9 mouse cellular contexts compared by ENCODE assay signal in the genomic region with DNA sequence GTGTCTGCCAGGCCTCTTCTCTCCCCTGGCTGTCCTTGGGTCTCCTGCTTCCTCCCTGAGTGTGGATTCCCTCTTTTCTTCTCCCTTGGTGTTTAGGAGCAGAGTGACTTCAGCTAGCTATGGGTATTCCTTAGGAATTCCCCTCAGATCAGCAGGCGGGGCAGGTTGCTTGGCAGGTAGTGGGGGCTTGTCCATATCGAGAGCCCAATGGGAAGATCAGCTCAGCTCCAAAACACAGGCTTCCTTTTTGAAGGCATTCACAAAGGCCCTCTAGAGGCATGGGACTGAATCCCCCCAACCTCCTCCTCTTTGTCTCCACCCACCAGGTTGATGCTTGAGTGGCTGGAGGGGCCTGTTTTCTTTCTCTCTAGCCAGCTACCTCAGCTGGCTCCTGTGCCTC. TPM values are rescaled to one million over a fixed set of nuclear protein-coding genes. Genes with fewer than 3 reads are reported as not detected.
A peak's percentile ranks its signal among the peaks of the same experiment; 100 is the strongest.
DNase-seq lines count a peak whose midpoint lies in the region; ATAC-seq and TF ChIP-seq lines count a peak whose summit lies in the region.
"Had no signal": no experiment of that assay in that cellular context is flagged by ENCODE, and none has a peak within 500 bp of the region (broad histone marks: within the 10 kb centered on the region; RNA-seq: fewer than 3 reads in every experiment).

No protein-coding gene starts in this region.

- H3K4me3 ChIP-seq in left cerebral cortex, adult 2 months = peak overlapping the region; percentile 64
- peak overlapping the region; percentile 80 for H3K4me3 ChIP-seq in forebrain, embryonic 10.5 days
- peak overlapping the region; percentile 80 for H3K4me3 ChIP-seq in limb, embryonic 10.5 days

- ATAC-seq in frontal cortex, adult (ENCODE audit: low TSS enrichment) = no peak

- WGBS in forebrain, embryonic 10.5 days = 37% methylated on average over 2 of the region's 2 CpGs
- WGBS in limb, embryonic 10.5 days = 53% methylated on average over 2 of the region's 2 CpGs

- TF ChIP-seq CTCF in left cerebral cortex, adult 2 months (IDR thresholded peaks at IDR 0.05) = no peak; the same call in 1 of the 2 replicates

- H3K27me3 ChIP-seq in forebrain, embryonic 10.5 days (ENCODE audit: poor library complexity, severe bottlenecking) = no peaks in the 10 kb centered on the region
- H3K27me3 ChIP-seq in limb, embryonic 10.5 days (ENCODE audit: low read depth, poor library complexity, severe bottlenecking) = no peaks in the 10 kb centered on the region

- peak overlapping the region; percentile 91; the same call in 1 of the 2 replicates for H3K27ac ChIP-seq in left cerebral cortex, adult 2 months
- peak overlapping the region; percentile 95 for H3K27ac ChIP-seq in forebrain, embryonic 10.5 days
- H3K27ac ChIP-seq in limb, embryonic 10.5 days = peak overlapping the region; percentile 94

- no peaks in the 10 kb centered on the region for H3K9me3 ChIP-seq in forebrain, embryonic 10.5 days
- no peaks in the 10 kb centered on the region for H3K9me3 ChIP-seq in limb, embryonic 10.5 days (replicated peaks)

- H3K4me1 ChIP-seq in forebrain, embryonic 10.5 days = peaks cover 55% of the 10 kb centered on the region
- peaks cover 51% of the 10 kb centered on the region for H3K4me1 ChIP-seq in limb, embryonic 10.5 days

- DNase-seq in left cerebral cortex, adult 2 months (ENCODE audit: extremely low spot score in 1 of 2, low spot score in 2 of 2) = no peak
- DNase-seq in left cerebral cortex, adult 9 months (ENCODE audit: low spot score in 2 of 2) = no peak
- no peak for DNase-seq in forebrain, embryonic 10.5 days (ENCODE audit: extremely low spot score, low spot score)
- DNase-seq in limb, embryonic 10.5 days (ENCODE audit: low spot score) = no peak
- peak; percentile 59 for DNase-seq in retina, embryonic 14.5 days (ENCODE audit: low spot score)
- DNase-seq in adrenal gland, postnatal 10 days = no peak
- no peak for DNase-seq in kidney, postnatal 36 days

- peaks cover 65% of the 10 kb centered on the region for H3K36me3 ChIP-seq in forebrain, embryonic 10.5 days (replicated peaks)
- peaks cover 70% of the 10 kb centered on the region for H3K36me3 ChIP-seq in limb, embryonic 10.5 days

- intact Hi-C loops in left cerebral cortex, adult 2 months (cut with DNase I) = loop anchor here (5.0 kb wide), 1 partner anchor 166 kb away; the partner anchor contains the start of gene Tspoap1

RNA-seq across cellular contexts. Expression of gene Mtmr4, which starts 4.5 kb away (rescaled TPM):
- total RNA-seq in left cerebral cortex, adult 2 months (2021) = 10 to 100 TPM; 80.4 to 99.0 TPM
- 62.4 and 66.2 TPM in 2 replicates for polyA plus RNA-seq in forebrain, embryonic 10.5 days (2016; fragmentation: Nextera tagmentation; extraction: Ambion mirVana)
- 68.3 and 69.0 TPM in 2 replicates for polyA plus RNA-seq in limb, embryonic 10.5 days (2016; fragmentation: Nextera tagmentation; extraction: Ambion mirVana)
- 10 to 100 TPM; 23.9 to 28.4 TPM for total RNA-seq in adrenal gland, postnatal 10 days (2021)

RNA-seq across cellular contexts. Expression of gene Hsf5, which starts 20.5 kb away (rescaled TPM):
- under 1 TPM; 0.54 to 0.77 TPM for total RNA-seq in left cerebral cortex, adult 2 months (2021)
- polyA plus RNA-seq in forebrain, embryonic 10.5 days (2016; fragmentation: Nextera tagmentation; extraction: Ambion mirVana) = 0.31 and 0.38 TPM in 2 replicates
- 0.26 and 0.34 TPM in 2 replicates for polyA plus RNA-seq in limb, embryonic 10.5 days (2016; fragmentation: Nextera tagmentation; extraction: Ambion mirVana)
- under 1 TPM; 0.12 TPM for total RNA-seq in adrenal gland, postnatal 10 days (2021)

RNA-seq across cellular contexts. Expression of gene Sept4, which starts 27.8 kb away (rescaled TPM):
- total RNA-seq in left cerebral cortex, adult 2 months (2021) = 100 to 1,000 TPM; 156 to 175 TPM
- 7.6 and 8.1 TPM in 2 replicates for polyA plus RNA-seq in forebrain, embryonic 10.5 days (2016; fragmentation: Nextera tagmentation; extraction: Ambion mirVana)
- polyA plus RNA-seq in limb, embryonic 10.5 days (2016; fragmentation: Nextera tagmentation; extraction: Ambion mirVana) = 4.8 and 6.0 TPM in 2 replicates
- 10 to 100 TPM; 54.9 to 55.4 TPM for total RNA-seq in adrenal gland, postnatal 10 days (2021)

RNA-seq across cellular contexts. Expression of gene Gm11492, which starts 30.0 kb away (rescaled TPM):
- not detected for total RNA-seq in left cerebral cortex, adult 2 months (2021)
- not detected in 2 replicates for polyA plus RNA-seq in forebrain, embryonic 10.5 days (2016; fragmentation: Nextera tagmentation; extraction: Ambion mirVana)
- not detected in 2 replicates for polyA plus RNA-seq in limb, embryonic 10.5 days (2016; fragmentation: Nextera tagmentation; extraction: Ambion mirVana)
- total RNA-seq in adrenal gland, postnatal 10 days (2021) = not detected
- total RNA-seq: left cerebral cortex, postnatal 25 days had no signal
